Mouse (Mus musculus): Measurements from ENCODE around the gene Olfr1152.

The Olfr1152 gene

GRCm38 (mm10) chr2:87866192-87866591 lies at the start of gene Olfr1152:
Olfr1152 (plus strand) TSS chr2:87866492.
- DNase-seq (ENCODE audit: low read depth) = no peak

GRCm38 (mm10) chr2:87830233-87830632 lies 36.1 kb upstream of the Olfr1152 start, which contains the start of gene Olfr1148:
Olfr1148 (plus strand) TSS chr2:87830533.
- DNase-seq (ENCODE audit: low read depth) = no peak

- DNase-seq (ENCODE audit: low read depth) = no peak
Observed at GRCm38 (mm10) chr2:87843693-87844092, 22.6 kb upstream of the Olfr1152 start, which contains the start of gene Olfr1150-ps1. Olfr1150-ps1 (plus strand) TSS chr2:87843993.

- DNase-seq (ENCODE audit: low read depth) = no peak
Observed at GRCm38 (mm10) chr2:87855562-87855961, 10.7 kb upstream of the Olfr1152 start, which contains the start of gene Olfr1151. Olfr1151 (plus strand) TSS chr2:87855862.

GRCm38 (mm10) chr2:87894662-87895061 lies 28.4 kb downstream of the Olfr1152 start, which contains the start of gene Olfr1153:
Olfr1153 (plus strand) TSS chr2:87894962.
- no peak for DNase-seq (ENCODE audit: low read depth)

GRCm38 (mm10) chr2:87905066-87905465 lies 38.8 kb downstream of the Olfr1152 start, which contains the start of gene Olfr1154:
Olfr1154 (minus strand) TSS chr2:87905166.
- DNase-seq (ENCODE audit: low read depth) = no peak
